Mouse (Mus musculus) MEL (cell line): ENCODE results near the gene Asf1b. TPM values are rescaled to one million over a fixed set of nuclear protein-coding genes. Genes with fewer than 3 reads are reported as not detected.

Source experiments
- DNase-seq: peaks from one replicate; pipeline ENCODE4 v3.0.0; 2011; ENCODE audit warnings: low read depth, low spot score
- H3K27ac ChIP-seq: 2 replicates; pipeline ENCODE4 v1.5.1; 2012; ENCODE audit warnings: low read depth, mild to moderate bottlenecking, control low read depth, low read length, moderate library complexity; ENCODE audit not compliant: control insufficient read depth
- H3K27me3 ChIP-seq, 2 experiments: fragments of 150-350 bp in 1 of 2; sonication (generic) in 1 of 2; 2 replicates each; pipeline ENCODE4 v1.6.1; 2012; ENCODE audit warnings: low read length in 2 of 2, mild to moderate bottlenecking in 2 of 2, improper control_type of control experiment in 1 of 2, moderate library complexity in 1 of 2; ENCODE audit not compliant: insufficient read depth in 2 of 2, control insufficient read depth in 1 of 2
- H3K36me3 ChIP-seq, 2 experiments: 2 replicates each; pipeline ENCODE4 v1.6.1; 2012 to 2014; ENCODE audit warnings: low read length in 2 of 2, improper control_type of control experiment in 1 of 2, inconsistent platforms in 1 of 2, mild to moderate bottlenecking in 1 of 2; ENCODE audit not compliant: insufficient read depth in 2 of 2, control insufficient read depth in 1 of 2
- H3K4me1 ChIP-seq, 2 experiments: fragments of 150-350 bp in 1 of 2; sonication (generic) in 1 of 2; 2 replicates each; pipeline ENCODE4 v1.6.1; 2012; ENCODE audit warnings: low read length in 2 of 2, improper control_type of control experiment in 1 of 2, mild to moderate bottlenecking in 1 of 2; ENCODE audit not compliant: insufficient read depth in 2 of 2, control insufficient read depth in 1 of 2
- H3K4me3 ChIP-seq, 2 experiments: fragments of 150-350 bp in 1 of 2; sonication (generic) in 1 of 2; 2 replicates each; pipeline ENCODE4 v1.5.1; 2012; ENCODE audit warnings: low read depth in 2 of 2, low read length in 2 of 2, mild to moderate bottlenecking in 2 of 2, moderate library complexity in 2 of 2, control low read depth in 1 of 2, improper control_type of control experiment in 1 of 2; ENCODE audit not compliant: control insufficient read depth in 1 of 2, insufficient read depth in 1 of 2
- H3K79me2 ChIP-seq: 2 replicates; pipeline ENCODE4 v1.6.1; 2012; ENCODE audit warnings: mild to moderate bottlenecking, low read length, moderate library complexity; ENCODE audit not compliant: control insufficient read depth, poor library complexity, insufficient read depth
- H3K9ac ChIP-seq: 2 replicates; pipeline ENCODE4 v1.6.1; 2012; ENCODE audit warnings: low read depth, mild to moderate bottlenecking, control low read depth, low read length, moderate library complexity; ENCODE audit not compliant: control insufficient read depth, poor library complexity, severe bottlenecking
- H3K9me3 ChIP-seq: fragments of 150-350 bp; sonication (generic); replicated peaks from 2 replicates; pipeline ENCODE4 v1.6.1; 2012; ENCODE audit warnings: mild to moderate bottlenecking, low read length, improper control_type of control experiment, moderate library complexity; ENCODE audit not compliant: insufficient read depth
- CHD1 ChIP-seq: IDR thresholded peaks from 2 replicates; pipeline ENCODE4 v1.6.1; 2012; ENCODE audit warnings: low read depth, mild to moderate bottlenecking, inconsistent platforms, low read length, improper control_type of control experiment
- CHD2 ChIP-seq: IDR thresholded peaks from 2 replicates; pipeline ENCODE4 v1.6.1; 2011; ENCODE audit warnings: low read length, improper control_type of control experiment
- CTCF ChIP-seq, 3 experiments: IDR thresholded peaks in 2 of 3; conservative IDR thresholded peaks in 1 of 3; 2 replicates each; pipeline ENCODE4 v1.5.1; 2011 to 2012; ENCODE audit warnings: low read length in 3 of 3, low read depth in 2 of 3, mild to moderate bottlenecking in 2 of 3, improper control_type of control experiment in 1 of 3, inconsistent platforms in 1 of 3, mixed read lengths in 1 of 3, moderate library complexity in 1 of 3; ENCODE audit not compliant: control insufficient read depth in 1 of 3, insufficient read depth in 1 of 3, poor library complexity in 1 of 3, severe bottlenecking in 1 of 3
- E2F4 ChIP-seq: IDR thresholded peaks from 2 replicates; pipeline ENCODE4 v1.6.1; 2011; ENCODE audit warnings: low read depth, low read length, improper control_type of control experiment, borderline replicate concordance
- EP300 ChIP-seq, 2 experiments: IDR thresholded peaks; 2 replicates each; pipeline ENCODE4 v1.6.1; 2011; ENCODE audit warnings: improper control_type of control experiment in 2 of 2, low read length in 2 of 2, low read depth in 1 of 2, mild to moderate bottlenecking in 1 of 2
- ETS1 ChIP-seq: IDR thresholded peaks from 2 replicates; pipeline ENCODE4 v1.6.1; 2012; ENCODE audit warnings: low read depth, mild to moderate bottlenecking, inconsistent platforms, low read length, improper control_type of control experiment, moderate library complexity
- GABPA ChIP-seq: IDR thresholded peaks from 2 replicates; pipeline ENCODE4 v1.6.1; 2012; ENCODE audit warnings: low read depth, mild to moderate bottlenecking, inconsistent platforms, low read length, improper control_type of control experiment, moderate library complexity
- GATA1 ChIP-seq: IDR thresholded peaks from 2 replicates; pipeline ENCODE4 v1.6.1; 2011; ENCODE audit warnings: low read depth, low read length, improper control_type of control experiment
- HCFC1 ChIP-seq: IDR thresholded peaks from 2 replicates; pipeline ENCODE4 v1.6.1; 2012; ENCODE audit warnings: low read depth, mild to moderate bottlenecking, inconsistent platforms, low read length, improper control_type of control experiment, moderate library complexity
- JUND ChIP-seq: IDR thresholded peaks from 2 replicates; pipeline ENCODE4 v1.6.1; 2011; ENCODE audit warnings: low read depth, mild to moderate bottlenecking, improper control_type of control experiment, low read length
- KAT2A ChIP-seq: conservative IDR thresholded peaks from 2 replicates; pipeline ENCODE4 v1.6.1; 2012; ENCODE audit warnings: low read depth, low read length, improper control_type of control experiment, inconsistent platforms
- MAFK ChIP-seq: IDR thresholded peaks from 2 replicates; pipeline ENCODE4 v1.6.1; 2011; ENCODE audit warnings: low read depth, mild to moderate bottlenecking, low read length, improper control_type of control experiment, borderline replicate concordance
- MXI1 ChIP-seq: IDR thresholded peaks from 2 replicates; pipeline ENCODE4 v1.6.1; 2011; ENCODE audit warnings: mild to moderate bottlenecking, low read depth, low read length, improper control_type of control experiment
- MYB ChIP-seq: IDR thresholded peaks from 2 replicates; pipeline ENCODE4 v1.6.1; 2011; ENCODE audit warnings: mild to moderate bottlenecking, low read depth, low read length, improper control_type of control experiment
- MYC ChIP-seq: IDR thresholded peaks from 2 replicates; pipeline ENCODE4 v1.6.1; 2011; ENCODE audit warnings: low read depth, mild to moderate bottlenecking, low read length, improper control_type of control experiment, moderate library complexity
- NELFE ChIP-seq: IDR thresholded peaks from 2 replicates; pipeline ENCODE4 v1.6.1; 2011; ENCODE audit warnings: low read depth, low read length, improper control_type of control experiment
- NRF1 ChIP-seq: IDR thresholded peaks from 2 replicates; pipeline ENCODE4 v1.6.1; 2014; ENCODE audit warnings: low read depth, mild to moderate bottlenecking, inconsistent platforms, low read length, improper control_type of control experiment, moderate library complexity; ENCODE audit not compliant: poor library complexity, insufficient read depth, severe bottlenecking
- POLR2A ChIP-seq, 2 experiments: IDR thresholded peaks; 2 replicates each; pipeline ENCODE4 v1.6.1; 2011 to 2012; ENCODE audit warnings: low read length in 2 of 2, mild to moderate bottlenecking in 2 of 2, control low read depth in 1 of 2, improper control_type of control experiment in 1 of 2, low read depth in 1 of 2, moderate library complexity in 1 of 2; ENCODE audit not compliant: control insufficient read depth in 1 of 2, insufficient read depth in 1 of 2, poor library complexity in 1 of 2
- RAD21 ChIP-seq: IDR thresholded peaks from 2 replicates; pipeline ENCODE4 v1.6.1; 2011; ENCODE audit warnings: mild to moderate bottlenecking, low read depth, low read length, improper control_type of control experiment
- RCOR1 ChIP-seq: IDR thresholded peaks from 2 replicates; pipeline ENCODE4 v1.6.1; 2012; ENCODE audit warnings: low read depth, mild to moderate bottlenecking, inconsistent platforms, low read length, improper control_type of control experiment
- SIN3A ChIP-seq: IDR thresholded peaks from 2 replicates; pipeline ENCODE4 v1.6.1; 2012; ENCODE audit warnings: low read length, improper control_type of control experiment, inconsistent platforms
- SMC3 ChIP-seq: IDR thresholded peaks from 2 replicates; pipeline ENCODE4 v1.6.1; 2011; ENCODE audit warnings: low read depth, low read length, improper control_type of control experiment
- TBP ChIP-seq: IDR thresholded peaks from 2 replicates; pipeline ENCODE4 v1.8.0; 2011; ENCODE audit warnings: low read depth, low read length, improper control_type of control experiment
- TCF12 ChIP-seq: IDR thresholded peaks from 2 replicates; pipeline ENCODE4 v1.6.1; 2014; ENCODE audit warnings: low read depth, mild to moderate bottlenecking, inconsistent platforms, low read length, improper control_type of control experiment, moderate library complexity
- UBTF ChIP-seq: IDR thresholded peaks from 2 replicates; pipeline ENCODE4 v1.6.1; 2012; ENCODE audit warnings: low read depth, mild to moderate bottlenecking, inconsistent platforms, low read length, improper control_type of control experiment, moderate library complexity, borderline replicate concordance; ENCODE audit not compliant: insufficient read depth
- USF1 ChIP-seq: IDR thresholded peaks from 2 replicates; pipeline ENCODE4 v1.6.1; 2014; ENCODE audit warnings: low read depth, mild to moderate bottlenecking, inconsistent platforms, low read length, improper control_type of control experiment, moderate library complexity
- USF2 ChIP-seq, 2 experiments: IDR thresholded peaks; 2 replicates each; pipeline ENCODE4 v1.6.1; 2011 to 2012; ENCODE audit warnings: improper control_type of control experiment in 2 of 2, low read length in 2 of 2, borderline replicate concordance in 1 of 2, inconsistent platforms in 1 of 2, low read depth in 1 of 2, mild to moderate bottlenecking in 1 of 2; ENCODE audit not compliant: insufficient read depth in 1 of 2
- ZC3H11A ChIP-seq: IDR thresholded peaks from 2 replicates; pipeline ENCODE4 v1.6.1; 2012; ENCODE audit warnings: low read depth, mild to moderate bottlenecking, inconsistent platforms, low read length, improper control_type of control experiment
- ZKSCAN1 ChIP-seq: IDR thresholded peaks from 2 replicates; pipeline ENCODE4 v1.6.1; 2012; ENCODE audit warnings: low read depth, mild to moderate bottlenecking, inconsistent platforms, low read length, improper control_type of control experiment, moderate library complexity
- ZMIZ1 ChIP-seq: IDR thresholded peaks from 2 replicates; pipeline ENCODE4 v1.6.1; 2012; ENCODE audit warnings: low read depth, mild to moderate bottlenecking, inconsistent platforms, low read length, improper control_type of control experiment, moderate library complexity
- ZNF384 ChIP-seq: IDR thresholded peaks from 2 replicates; pipeline ENCODE4 v1.6.1; 2012; ENCODE audit warnings: low read depth, mild to moderate bottlenecking, inconsistent platforms, low read length, improper control_type of control experiment
- polyA plus RNA-seq, 2 experiments: library from polyadenylated mRNA; stranded (reverse) in 1 of 2; unstranded in 1 of 2; fragments of >175 nt in 1 of 2; fragments of >200 nt in 1 of 2; gene quantifications; 2 replicates each; pipeline versions ENCODE4 v1.2.1 to v1.2.4; 2012; ENCODE audit warnings: low replicate concordance in 2 of 2, low read depth in 1 of 2; ENCODE audit not compliant: insufficient read length in 2 of 2, insufficient read depth in 1 of 2, missing spikeins in 1 of 2
- total RNA-seq: library from RNA; depleted of rRNA; stranded (reverse); fragments of 300-350 nt; gene quantifications from 2 replicates; pipeline ENCODE4 v1.2.3, GENCODE M21; 2012

Asf1b gene
- total and polyA plus RNA-seq, 3 experiments, result 84.3 to 137 (median 113) TPM

GRCm38 (mm10) chr8:83998231-83999056, 43.1 kb downstream of the Asf1b start:
- Histone ChIP-seq H3K9me3 (no peaks in the 10 kb centered on the region), H3K4me1 (peaks cover 4 to 24% of the 10 kb centered on the region in 2 experiments), H3K79me2 (peaks cover 20% of the 10 kb centered on the region), H3K36me3 (peaks cover 3 to 14% of the 10 kb centered on the region in 2 experiments; a peak in 2 of 4 replicates), H3K27me3 (no peaks in the 10 kb centered on the region), H3K9ac (peak overlapping the region; percentile 75), H3K27ac (peak overlapping the region; percentile 22), H3K4me3 (peak overlapping the region; percentile 73 to 80)
- no peak for TF ChIP-seq RCOR1
- TF ChIP-seq MYB, result no peak
- peak; percentile 58; the same call in 1 of the 2 replicates for TF ChIP-seq MYC
- TF ChIP-seq ZC3H11A, result no peak
- no peak for TF ChIP-seq EP300 (IDR thresholded peaks at IDR 0.05; ENCODE audit: low read depth in 1 of 2, low read length in 2 of 2)
- no peak for TF ChIP-seq GATA1
- peak; percentile 69 for TF ChIP-seq NRF1
- peak; percentile 85; the same call in 1 of the 2 replicates for TF ChIP-seq UBTF
- TF ChIP-seq TCF12, result no peak
- no peak for TF ChIP-seq ZNF384
- TF ChIP-seq ZMIZ1, result no peak
- peak; percentile 55; the same call in 1 of the 2 replicates for TF ChIP-seq HCFC1
- no peak for TF ChIP-seq TBP
- TF ChIP-seq ZKSCAN1, result no peak
- no peak for TF ChIP-seq ETS1
- TF ChIP-seq E2F4, result no peak
- no peak for TF ChIP-seq JUND
- peak; percentile 29; the same call in 1 of the 2 replicates for TF ChIP-seq NELFE
- TF ChIP-seq CHD1, result no peak
- peak in 1 of 2 experiments; percentile 14; a peak in 1 of 4 replicates for TF ChIP-seq POLR2A (IDR thresholded peaks at IDR 0.05; ENCODE audit: control insufficient read depth in 1 of 2, insufficient read depth in 1 of 2, low read depth in 1 of 2, low read length in 2 of 2, poor library complexity in 1 of 2)
- no peak; the same call in 1 of the 2 replicates for TF ChIP-seq MXI1
- TF ChIP-seq MAFK, result no peak
- TF ChIP-seq KAT2A, result no peak
- no peak for TF ChIP-seq USF1
- no peak for TF ChIP-seq CHD2
- no peak for TF ChIP-seq GABPA
- TF ChIP-seq RAD21, result peak; percentile 30
- TF ChIP-seq SIN3A, result peak; percentile 75
- TF ChIP-seq SMC3, result peak; percentile 50
- TF ChIP-seq USF2 (IDR thresholded peaks at IDR 0.05; ENCODE audit: borderline replicate concordance in 1 of 2, insufficient read depth in 1 of 2, low read depth in 1 of 2, low read length in 2 of 2), result no peak
- peak; percentile 48 to 63 (median 57) for TF ChIP-seq CTCF (IDR thresholded peaks at IDR 0.05 in 2 of 3, conservative IDR thresholded peaks at IDR 0.05 in 1 of 3; ENCODE audit: control insufficient read depth in 1 of 3, insufficient read depth in 1 of 3, low read depth in 2 of 3, low read length in 3 of 3, poor library complexity in 1 of 3, severe bottlenecking in 1 of 3)
- peak; percentile 83 for DNase-seq
